Mouse (Mus musculus): Measurements from ENCODE around the gene Sh3pxd2a. TPM values are rescaled to one million over a fixed set of nuclear protein-coding genes. Genes with fewer than 3 reads are reported as not detected.

Sh3pxd2a gene
- polyA plus RNA-seq, 1 experiment = 12.1 TPM

- 92% methylated on average over 5 of the region's 5 CpGs for WGBS
- no peak for DNase-seq (ENCODE audit: low read depth in 1 of 2, low spot score in 2 of 2)
- no peak for TF ChIP-seq CTCF (IDR thresholded peaks at IDR 0.05; ENCODE audit: extremely low read depth, insufficient read depth, insufficient read length, insufficient replicate concordance)
- no peak for TF ChIP-seq POLR2A (IDR thresholded peaks at IDR 0.05; ENCODE audit: low read depth, low read length)
- Histone ChIP-seq H3K4me3 (ENCODE audit: extremely low read depth, insufficient read depth, insufficient read length) (no peak overlapping the region), H3K27ac (ENCODE audit: insufficient read depth, low read length) (no peak overlapping the region), H3K4me1 (ENCODE audit: control insufficient read depth, insufficient read depth, insufficient read length) (no peaks in the 10 kb centered on the region), H3K36me3 (ENCODE audit: control insufficient read depth, insufficient read depth, low read length) (peaks cover 2% of the 10 kb centered on the region; the same call in 1 of the 2 replicates), H3K27me3 (ENCODE audit: control insufficient read depth, insufficient read depth, low read length) (no peaks in the 10 kb centered on the region)
Observed at GRCm38 (mm10) chr19:47304170-47304745, 159.9 kb downstream of the Sh3pxd2a start.

GRCm38 (mm10) chr19:47303128-47303527, 161.1 kb downstream of the Sh3pxd2a start:
- H3K36me3 ChIP-seq (ENCODE audit: control insufficient read depth, insufficient read depth, low read length) = peaks cover 2% of the 10 kb centered on the region; the same call in 1 of the 2 replicates
- no peak overlapping the region for H3K4me3 ChIP-seq (ENCODE audit: extremely low read depth, insufficient read depth, insufficient read length)
- WGBS = 89% methylated on average over 10 of the region's 10 CpGs
- TF ChIP-seq POLR2A (IDR thresholded peaks at IDR 0.05; ENCODE audit: low read depth, low read length) = no peak
- TF ChIP-seq CTCF (IDR thresholded peaks at IDR 0.05; ENCODE audit: extremely low read depth, insufficient read depth, insufficient read length, insufficient replicate concordance) = no peak
- no peak overlapping the region for H3K27ac ChIP-seq (ENCODE audit: insufficient read depth, low read length)
- H3K27me3 ChIP-seq (ENCODE audit: control insufficient read depth, insufficient read depth, low read length) = no peaks in the 10 kb centered on the region
- no peaks in the 10 kb centered on the region for H3K4me1 ChIP-seq (ENCODE audit: control insufficient read depth, insufficient read depth, insufficient read length)
- DNase-seq (ENCODE audit: low read depth in 1 of 2, low spot score in 2 of 2) = no peak

GRCm38 (mm10) chr19:47302191-47302852, 161.9 kb downstream of the Sh3pxd2a start:
- no peak for DNase-seq (ENCODE audit: low read depth in 1 of 2, low spot score in 2 of 2)
- WGBS = 94% methylated on average over 21 of the region's 21 CpGs
- H3K27ac ChIP-seq (ENCODE audit: insufficient read depth, low read length) = no peak overlapping the region
- no peaks in the 10 kb centered on the region for H3K27me3 ChIP-seq (ENCODE audit: control insufficient read depth, insufficient read depth, low read length)
- no peak overlapping the region for H3K4me3 ChIP-seq (ENCODE audit: extremely low read depth, insufficient read depth, insufficient read length)
- no peaks in the 10 kb centered on the region for H3K4me1 ChIP-seq (ENCODE audit: control insufficient read depth, insufficient read depth, insufficient read length)
- TF ChIP-seq POLR2A (IDR thresholded peaks at IDR 0.05; ENCODE audit: low read depth, low read length) = no peak
- TF ChIP-seq CTCF (IDR thresholded peaks at IDR 0.05; ENCODE audit: extremely low read depth, insufficient read depth, insufficient read length, insufficient replicate concordance) = no peak
- H3K36me3 ChIP-seq (ENCODE audit: control insufficient read depth, insufficient read depth, low read length) = peaks cover 2% of the 10 kb centered on the region; the same call in 1 of the 2 replicates

- DNase-seq (ENCODE audit: low read depth in 1 of 2, low spot score in 2 of 2) = no peak
- Histone ChIP-seq H3K4me3 (ENCODE audit: extremely low read depth, insufficient read depth, insufficient read length) (no peak overlapping the region), H3K27ac (ENCODE audit: insufficient read depth, low read length) (no peak overlapping the region), H3K4me1 (ENCODE audit: control insufficient read depth, insufficient read depth, insufficient read length) (no peaks in the 10 kb centered on the region), H3K36me3 (ENCODE audit: control insufficient read depth, insufficient read depth, low read length) (peaks cover 2% of the 10 kb centered on the region; the same call in 1 of the 2 replicates), H3K27me3 (ENCODE audit: control insufficient read depth, insufficient read depth, low read length) (no peaks in the 10 kb centered on the region)
- WGBS = 83% methylated on average over 19 of the region's 19 CpGs
- TF ChIP-seq CTCF (IDR thresholded peaks at IDR 0.05; ENCODE audit: extremely low read depth, insufficient read depth, insufficient read length, insufficient replicate concordance) (no peak), POLR2A (IDR thresholded peaks at IDR 0.05; ENCODE audit: low read depth, low read length) (no peak)
Observed at GRCm38 (mm10) chr19:47301303-47302190, 162.7 kb downstream of the Sh3pxd2a start.

GRCm38 (mm10) chr19:47298100-47298499, 166.1 kb downstream of the Sh3pxd2a start:
- no peaks in the 10 kb centered on the region; the same call in 1 of the 2 replicates for H3K36me3 ChIP-seq (ENCODE audit: control insufficient read depth, insufficient read depth, low read length)
- 66% methylated on average over 11 of the region's 11 CpGs for WGBS
- no peak overlapping the region for H3K4me3 ChIP-seq (ENCODE audit: extremely low read depth, insufficient read depth, insufficient read length)
- no peak for DNase-seq (ENCODE audit: low read depth in 1 of 2, low spot score in 2 of 2)
- H3K4me1 ChIP-seq (ENCODE audit: control insufficient read depth, insufficient read depth, insufficient read length) = no peaks in the 10 kb centered on the region
- no peaks in the 10 kb centered on the region for H3K27me3 ChIP-seq (ENCODE audit: control insufficient read depth, insufficient read depth, low read length)
- TF ChIP-seq POLR2A (IDR thresholded peaks at IDR 0.05; ENCODE audit: low read depth, low read length) (no peak), CTCF (IDR thresholded peaks at IDR 0.05; ENCODE audit: extremely low read depth, insufficient read depth, insufficient read length, insufficient replicate concordance) (no peak)
- H3K27ac ChIP-seq (ENCODE audit: insufficient read depth, low read length) = no peak overlapping the region

- Histone ChIP-seq H3K27me3 (ENCODE audit: control insufficient read depth, insufficient read depth, low read length) (no peaks in the 10 kb centered on the region), H3K36me3 (ENCODE audit: control insufficient read depth, insufficient read depth, low read length) (no peaks in the 10 kb centered on the region; the same call in 1 of the 2 replicates), H3K4me1 (ENCODE audit: control insufficient read depth, insufficient read depth, insufficient read length) (no peaks in the 10 kb centered on the region), H3K27ac (ENCODE audit: insufficient read depth, low read length) (no peak overlapping the region), H3K4me3 (ENCODE audit: extremely low read depth, insufficient read depth, insufficient read length) (no peak overlapping the region)
- TF ChIP-seq CTCF (IDR thresholded peaks at IDR 0.05; ENCODE audit: extremely low read depth, insufficient read depth, insufficient read length, insufficient replicate concordance) (no peak), POLR2A (IDR thresholded peaks at IDR 0.05; ENCODE audit: low read depth, low read length) (no peak)
- DNase-seq (ENCODE audit: low read depth in 1 of 2, low spot score in 2 of 2) = no peak
- WGBS = 88% methylated on average over 7 of the region's 7 CpGs
Observed at GRCm38 (mm10) chr19:47292451-47292951, 171.7 kb downstream of the Sh3pxd2a start.
